In genomic region chr4:83166867-83167814, GRCm38 (mm10) we compare ENCODE assay signal across 10 mouse cellular contexts.
DNase-seq lines count a peak whose midpoint lies in the region; ATAC-seq and TF ChIP-seq lines count a peak whose summit lies in the region.
"Had no signal": no experiment of that assay in that cellular context is flagged by ENCODE, and none has a peak within 500 bp of the region (broad histone marks: within the 10 kb centered on the region; RNA-seq: fewer than 3 reads in every experiment).

No protein-coding gene starts in this region.

- ATAC-seq in liver, embryonic 11.5 days (replicated peaks; ENCODE audit: low FRiP score), result no peak
- peak; percentile 42; the same call in 1 of the 2 replicates for ATAC-seq in forebrain, embryonic 14.5 days
- peak; percentile 82 for ATAC-seq in kidney, embryonic 14.5 days (ENCODE audit: low FRiP score, low TSS enrichment)

- H3K9ac ChIP-seq in liver, adult 2 months (ENCODE audit: low read depth, low read length), result no peak overlapping the region
- H3K9ac ChIP-seq in liver, embryonic 11.5 days (ENCODE audit: low read depth, low read length), result no peak overlapping the region
- H3K9ac ChIP-seq in forebrain, embryonic 14.5 days (ENCODE audit: low read length), result no peak overlapping the region
- H3K9ac ChIP-seq in kidney, embryonic 14.5 days (ENCODE audit: low read depth, low read length), result no peak overlapping the region
- H3K9ac ChIP-seq: heart, embryonic 12.5 days had no signal

- TF ChIP-seq CTCF in liver, adult 2 months (IDR thresholded peaks at IDR 0.05; ENCODE audit: low read depth, low read length), result no peak

- H3K4me2 ChIP-seq in liver, embryonic 11.5 days, result no peak overlapping the region
- no peak overlapping the region for H3K4me2 ChIP-seq in forebrain, embryonic 14.5 days (ENCODE audit: low read length)
- no peak overlapping the region for H3K4me2 ChIP-seq in kidney, embryonic 14.5 days (replicated peaks; ENCODE audit: low read depth, low read length)
- H3K4me2 ChIP-seq: heart, embryonic 12.5 days had no signal

- no peak for TF ChIP-seq POLR2A in liver, adult 2 months (IDR thresholded peaks at IDR 0.05; ENCODE audit: extremely low read depth, insufficient read depth, low read length)

- DNase-seq in liver, adult 2 months (ENCODE audit: extremely low read depth, low read depth, low spot score), result peak; percentile 39
- no peak for DNase-seq in liver, embryonic 11.5 days (ENCODE audit: low spot score)
- peak; percentile 82 for DNase-seq in forebrain, embryonic 14.5 days (ENCODE audit: low spot score)
- DNase-seq in lung, postnatal 36 days, result peak; percentile 3
- DNase-seq in frontal cortex, postnatal 14 days (ENCODE audit: low spot score in 2 of 2), result no peak
- DNase-seq in retina, postnatal 1 day, result no peak
- no peak for DNase-seq in cerebellum, adult 18-20 months
- DNase-seq: right cerebral cortex, adult 18-20 months had no signal

- no peak overlapping the region for H3K4me3 ChIP-seq in liver, adult 2 months (ENCODE audit: insufficient read depth, low read depth, low read length)
- no peak overlapping the region for H3K4me3 ChIP-seq in liver, embryonic 11.5 days (ENCODE audit: low read depth, low read length)
- no peak overlapping the region for H3K4me3 ChIP-seq in forebrain, embryonic 14.5 days (ENCODE audit: low read depth, low read length)
- no peak overlapping the region for H3K4me3 ChIP-seq in kidney, embryonic 14.5 days (ENCODE audit: low read length)
- H3K4me3 ChIP-seq: heart, embryonic 12.5 days had no signal

- H3K4me1 ChIP-seq in liver, adult 2 months (ENCODE audit: control insufficient read depth, insufficient read depth, low read length), result no peaks in the 10 kb centered on the region
- no peaks in the 10 kb centered on the region for H3K4me1 ChIP-seq in liver, embryonic 11.5 days (replicated peaks; ENCODE audit: control insufficient read depth, insufficient read depth, low read length)
- peaks cover 10% of the 10 kb centered on the region for H3K4me1 ChIP-seq in forebrain, embryonic 14.5 days (ENCODE audit: control insufficient read depth, insufficient read depth, low read length)
- H3K4me1 ChIP-seq in kidney, embryonic 14.5 days (ENCODE audit: control insufficient read depth, insufficient read depth, low read length), result peaks cover 9% of the 10 kb centered on the region; the same call in 1 of the 2 replicates
- H3K4me1 ChIP-seq: heart, embryonic 12.5 days had no signal

- no peak overlapping the region for H3K27ac ChIP-seq in liver, adult 2 months (replicated peaks; ENCODE audit: insufficient read depth, low read depth, low read length)
- no peak overlapping the region for H3K27ac ChIP-seq in liver, embryonic 11.5 days (ENCODE audit: low read depth, low read length)
- peak overlapping the region; percentile 27; the same call in 1 of the 2 replicates for H3K27ac ChIP-seq in forebrain, embryonic 14.5 days (ENCODE audit: low read depth, low read length)
- peak overlapping the region; percentile 67; the same call in 1 of the 2 replicates for H3K27ac ChIP-seq in kidney, embryonic 14.5 days (ENCODE audit: low read depth, low read length)

- H3K9me3 ChIP-seq in liver, embryonic 11.5 days (ENCODE audit: control insufficient read depth, low read length), result no peaks in the 10 kb centered on the region
- H3K9me3 ChIP-seq in forebrain, embryonic 14.5 days (replicated peaks; ENCODE audit: control insufficient read depth, low read length), result no peaks in the 10 kb centered on the region
- H3K9me3 ChIP-seq in kidney, embryonic 14.5 days (ENCODE audit: control insufficient read depth, low read length), result no peaks in the 10 kb centered on the region
- H3K9me3 ChIP-seq: heart, embryonic 12.5 days had no signal

- no peaks in the 10 kb centered on the region for H3K79me2 ChIP-seq in liver, adult 2 months (ENCODE audit: control insufficient read depth, insufficient read depth, low read length)

- WGBS in liver, adult 2 months, result 83% methylated on average over 12 of the region's 12 CpGs
- 75% methylated on average over 12 of the region's 12 CpGs for WGBS in liver, embryonic 11.5 days
- 54% methylated on average over 12 of the region's 12 CpGs for WGBS in forebrain, embryonic 14.5 days
- WGBS in kidney, embryonic 14.5 days, result 47% methylated on average over 12 of the region's 12 CpGs

- H3K36me3 ChIP-seq in liver, adult 2 months (ENCODE audit: control insufficient read depth, insufficient read depth, low read length), result no peaks in the 10 kb centered on the region
- no peaks in the 10 kb centered on the region for H3K36me3 ChIP-seq in liver, embryonic 11.5 days (ENCODE audit: control insufficient read depth, insufficient read depth, low read length)
- no peaks in the 10 kb centered on the region for H3K36me3 ChIP-seq in forebrain, embryonic 14.5 days (ENCODE audit: control insufficient read depth, insufficient read depth, low read length)
- no peaks in the 10 kb centered on the region for H3K36me3 ChIP-seq in kidney, embryonic 14.5 days (ENCODE audit: control insufficient read depth, insufficient read depth, low read length)
- H3K36me3 ChIP-seq: heart, embryonic 12.5 days had no signal

- no peaks in the 10 kb centered on the region for H3K27me3 ChIP-seq in liver, adult 2 months (ENCODE audit: control insufficient read depth, insufficient read depth, low read length)
- H3K27me3 ChIP-seq in liver, embryonic 11.5 days (replicated peaks; ENCODE audit: control insufficient read depth, insufficient read depth, low read length), result no peaks in the 10 kb centered on the region
- H3K27me3 ChIP-seq in forebrain, embryonic 14.5 days (replicated peaks; ENCODE audit: control insufficient read depth, insufficient read depth, low read length), result no peaks in the 10 kb centered on the region
- no peaks in the 10 kb centered on the region for H3K27me3 ChIP-seq in kidney, embryonic 14.5 days (ENCODE audit: control insufficient read depth, insufficient read depth, low read length)
- H3K27me3 ChIP-seq: heart, embryonic 12.5 days had no signal

Comparison
In these comparisons a context has a peak if more than half of its experiments do, and no peak if none do; other contexts are left out.
1. DNase-seq: peak in liver, adult 2 months (single experiment), forebrain, embryonic 14.5 days (single experiment) and lung, postnatal 36 days (single experiment); none in liver, embryonic 11.5 days (single experiment), frontal cortex, postnatal 14 days (0 of 2), retina, postnatal 1 day (single experiment) and cerebellum, adult 18-20 months (0 of 2).
2. H3K27ac ChIP-seq: peak in forebrain, embryonic 14.5 days (single experiment) and kidney, embryonic 14.5 days (single experiment); none in liver, adult 2 months (single experiment) and liver, embryonic 11.5 days (single experiment).